Mouse (Mus musculus) small intestine, adult 2 months (tissue): Measurements from ENCODE around the gene Hoxc6. TPM values are rescaled to one million over a fixed set of nuclear protein-coding genes. Genes with fewer than 3 reads are reported as not detected.

Experiments
- H3K27ac ChIP-seq: fragments of 200-500 bp; 2 replicates; pipeline ENCODE4 v1.5.1; 2012; ENCODE audit warnings: low read depth, low read length, control low read depth, inconsistent platforms; ENCODE audit not compliant: insufficient read depth
- H3K27me3 ChIP-seq: fragments of 200-500 bp; 2 replicates; pipeline ENCODE4 v1.6.1; 2012; ENCODE audit warnings: mild to moderate bottlenecking, moderate library complexity, low read length, inconsistent platforms; ENCODE audit not compliant: control insufficient read depth, insufficient read depth
- H3K36me3 ChIP-seq: fragments of 200-500 bp; 2 replicates; pipeline ENCODE4 v1.6.1; 2012; ENCODE audit warnings: mild to moderate bottlenecking, low read length, control low read depth, inconsistent platforms; ENCODE audit not compliant: control insufficient read depth, insufficient read depth
- H3K4me1 ChIP-seq: fragments of 200-500 bp; 2 replicates; pipeline ENCODE4 v1.6.1; 2012; ENCODE audit warnings: low read length, inconsistent platforms, mixed read lengths; ENCODE audit not compliant: control insufficient read depth, insufficient read depth, insufficient read length
- H3K4me3 ChIP-seq: fragments of 200-500 bp; 2 replicates; pipeline ENCODE4 v1.5.1; 2012; ENCODE audit warnings: low read depth, mild to moderate bottlenecking, control low read depth, inconsistent platforms, low read length, moderate library complexity
- CTCF ChIP-seq: fragments of 200-500 bp; IDR thresholded peaks from 2 replicates; pipeline ENCODE4 v1.5.1; 2012; ENCODE audit warnings: low read depth, mild to moderate bottlenecking, control low read depth, inconsistent platforms, low read length, moderate library complexity, mixed read lengths; ENCODE audit not compliant: insufficient replicate concordance, insufficient read length; ENCODE audit errors: extremely low read depth
- POLR2A ChIP-seq: fragments of 200-500 bp; IDR thresholded peaks from 2 replicates; pipeline ENCODE4 v1.6.1; 2012; ENCODE audit warnings: low read depth, mild to moderate bottlenecking, control low read depth, inconsistent platforms, low read length, moderate library complexity
- WGBS: fragments of 180-500 bp; shearing (Covaris S2); methylation state at CpG from one replicate; pipeline ENCODE4 v1.1.7; 2018; 5-methylcytosine and 5-hydroxymethylcytosine counted together
- polyA plus RNA-seq: library from polyadenylated mRNA; depleted of rRNA; stranded (reverse); fragments of >200 nt; gene quantifications from 2 replicates; pipeline ENCODE4 v1.2.3, GENCODE M21; 2012

The Hoxc6 gene
- polyA plus RNA-seq, 1 experiment = 5.0 TPM

- H3K36me3 ChIP-seq = no peaks in the 10 kb centered on the region
- TF ChIP-seq CTCF = peak; percentile 78; the same call in 1 of the 2 replicates
- TF ChIP-seq POLR2A = no peak
- 7% methylated on average over 17 of the region's 17 CpGs for WGBS
- peaks cover 2% of the 10 kb centered on the region for H3K4me1 ChIP-seq
- H3K27me3 ChIP-seq = peaks cover 73% of the 10 kb centered on the region
- H3K4me3 ChIP-seq = 0 out of 2 replicates have a peak overlapping the region, but pooled peaks have one; percentile 8
- peak overlapping the region; percentile 80 for H3K27ac ChIP-seq
Measured at GRCm38 (mm10) chr15:103013238-103013984, 15.4 kb downstream of the Hoxc6 start.

GRCm38 (mm10) chr15:103014166-103015008 lies 16.3 kb downstream of the Hoxc6 start:
- H3K4me3 ChIP-seq = peak overlapping the region; percentile 59
- H3K4me1 ChIP-seq = peaks cover 2% of the 10 kb centered on the region
- TF ChIP-seq CTCF (no peak), POLR2A (no peak)
- peaks cover 71% of the 10 kb centered on the region for H3K27me3 ChIP-seq
- H3K27ac ChIP-seq = peak overlapping the region; percentile 80
- no peaks in the 10 kb centered on the region for H3K36me3 ChIP-seq
- 3% methylated on average over 57 of the region's 57 CpGs for WGBS

- Histone ChIP-seq H3K4me3 (peak overlapping the region; percentile 59), H3K27ac (peak overlapping the region; percentile 16; the same call in 1 of the 2 replicates), H3K27me3 (peaks cover 65% of the 10 kb centered on the region)
Measured at GRCm38 (mm10) chr15:103015009-103015399, 16.9 kb downstream of the Hoxc6 start.

GRCm38 (mm10) chr15:103015406-103016166 lies 17.5 kb downstream of the Hoxc6 start:
- H3K4me3 ChIP-seq = peak overlapping the region; percentile 59
- 12% methylated on average over 19 of the region's 19 CpGs for WGBS

More at GRCm38 (mm10) chr15:103015009-103015399, 16.9 kb downstream of the Hoxc6 start:
- Histone ChIP-seq H3K36me3 (no peaks in the 10 kb centered on the region), H3K4me1 (no peaks in the 10 kb centered on the region; the same call in 1 of the 2 replicates)
- TF ChIP-seq CTCF = no peak
- TF ChIP-seq POLR2A = no peak
- 4% methylated on average over 28 of the region's 28 CpGs for WGBS

GRCm38 (mm10) chr15:103018636-103019035 lies 20.6 kb downstream of the Hoxc6 start, which contains the start of gene Hoxc4:
Gene Hoxc4 (plus strand): TSS chr15:103018934.
- WGBS = 40% methylated on average over 9 of the region's 9 CpGs
- no peak within 1 kb of the TSS for H3K4me3 ChIP-seq
- TF ChIP-seq CTCF (no peak), POLR2A (no peak)
- peaks cover 41% of the 10 kb centered on the region for H3K27me3 ChIP-seq
- no peaks in the 10 kb centered on the region for H3K36me3 ChIP-seq
- no peak within 1 kb of the TSS for H3K27ac ChIP-seq
- H3K4me1 ChIP-seq = no peaks in the 10 kb centered on the region; the same call in 1 of the 2 replicates

More at GRCm38 (mm10) chr15:103015406-103016166, 17.5 kb downstream of the Hoxc6 start:
- Histone ChIP-seq H3K27me3 (peaks cover 59% of the 10 kb centered on the region), H3K27ac (peak overlapping the region; percentile 16; the same call in 1 of the 2 replicates), H3K4me1 (no peaks in the 10 kb centered on the region; the same call in 1 of the 2 replicates), H3K36me3 (no peaks in the 10 kb centered on the region)
- no peak for TF ChIP-seq POLR2A
- TF ChIP-seq CTCF = no peak

GRCm38 (mm10) chr15:103020899-103021418 lies 22.9 kb downstream of the Hoxc6 start:
- H3K27ac ChIP-seq = no peak overlapping the region
- no peaks in the 10 kb centered on the region for H3K36me3 ChIP-seq
- H3K27me3 ChIP-seq = peaks cover 23% of the 10 kb centered on the region
- no peak for TF ChIP-seq CTCF
- TF ChIP-seq POLR2A = no peak
- no peaks in the 10 kb centered on the region for H3K4me1 ChIP-seq
- WGBS = 12% methylated on average over 8 of the region's 8 CpGs
- H3K4me3 ChIP-seq = no peak overlapping the region
